Mouse (Mus musculus): ENCODE measurements around the gene Iqck. TPM values are rescaled to one million over a fixed set of nuclear protein-coding genes. Genes with fewer than 3 reads are reported as not detected.

Iqck gene
- polyA plus RNA-seq, 1 experiment from 2014 or later = 2.3 TPM

- Histone ChIP-seq H3K9me3 (no peaks in the 10 kb centered on the region), H3K4me1 (peaks cover 23% of the 10 kb centered on the region), H3K36me3 (no peaks in the 10 kb centered on the region), H3K9ac (no peak overlapping the region), H3K4me2 (replicated peaks) (no peak overlapping the region), H3K27ac (no peak overlapping the region), H3K4me3 (no peak overlapping the region), H3K27me3 (peaks cover 15% of the 10 kb centered on the region)
- WGBS = 69% methylated on average over 2 of the region's 2 CpGs
- no peak for ATAC-seq (ENCODE audit: low FRiP score, low read depth)
Measured at GRCm38 (mm10) chr7:118900090-118900489, 44.5 kb downstream of the Iqck start.

GRCm38 (mm10) chr7:118902944-118903343, 47.4 kb downstream of the Iqck start:
- Histone ChIP-seq H3K27me3 (peaks cover 15% of the 10 kb centered on the region), H3K4me1 (peaks cover 23% of the 10 kb centered on the region), H3K4me3 (peak overlapping the region; percentile 20), H3K9me3 (no peaks in the 10 kb centered on the region), H3K27ac (peak overlapping the region; percentile 44; the same call in 1 of the 2 replicates), H3K4me2 (replicated peaks) (peak overlapping the region; percentile 52), H3K36me3 (no peaks in the 10 kb centered on the region), H3K9ac (no peak overlapping the region)
- 17% methylated on average over 13 of the region's 13 CpGs for WGBS
- ATAC-seq (ENCODE audit: low FRiP score, low read depth) = peak; percentile 90

GRCm38 (mm10) chr7:118903879-118904278, 48.3 kb downstream of the Iqck start:
- Histone ChIP-seq H3K9me3 (no peaks in the 10 kb centered on the region), H3K27ac (no peak overlapping the region), H3K9ac (no peak overlapping the region), H3K4me3 (no peak overlapping the region), H3K4me1 (peaks cover 23% of the 10 kb centered on the region), H3K36me3 (no peaks in the 10 kb centered on the region), H3K27me3 (peaks cover 15% of the 10 kb centered on the region), H3K4me2 (replicated peaks) (no peak overlapping the region)
- no peak for ATAC-seq (ENCODE audit: low FRiP score, low read depth)
- WGBS = 87% methylated on average over 9 of the region's 9 CpGs

DNA sequence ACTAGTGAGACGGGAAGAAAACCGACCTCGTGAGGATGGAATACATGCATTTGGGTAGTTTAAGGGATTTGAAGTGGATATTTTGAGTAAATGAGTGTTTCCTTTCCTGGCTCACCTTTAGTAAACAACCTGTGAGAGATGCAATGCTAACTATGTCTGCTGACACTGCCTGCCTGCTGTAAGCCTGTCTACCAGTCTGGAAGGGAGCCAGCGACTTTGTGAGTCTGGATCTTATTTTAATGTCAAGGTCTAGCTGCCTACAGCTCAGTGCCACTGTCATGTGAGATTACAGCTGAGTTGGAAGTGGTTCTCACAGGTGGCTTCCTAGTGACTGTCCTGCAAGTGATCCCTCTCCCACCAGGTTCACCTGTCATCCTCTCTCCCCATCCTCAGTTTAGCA, 49.0 kb downstream of the Iqck start:
- H3K4me3 ChIP-seq = no peak overlapping the region
- peaks cover 23% of the 10 kb centered on the region for H3K4me1 ChIP-seq
- H3K27me3 ChIP-seq = peaks cover 15% of the 10 kb centered on the region
- ATAC-seq (ENCODE audit: low FRiP score, low read depth) = no peak
- no peak overlapping the region for H3K27ac ChIP-seq
- no peaks in the 10 kb centered on the region for H3K9me3 ChIP-seq
- 87% methylated on average over 4 of the region's 4 CpGs for WGBS
- H3K36me3 ChIP-seq = no peaks in the 10 kb centered on the region
- no peak overlapping the region for H3K9ac ChIP-seq
- H3K4me2 ChIP-seq (replicated peaks) = no peak overlapping the region

DNA sequence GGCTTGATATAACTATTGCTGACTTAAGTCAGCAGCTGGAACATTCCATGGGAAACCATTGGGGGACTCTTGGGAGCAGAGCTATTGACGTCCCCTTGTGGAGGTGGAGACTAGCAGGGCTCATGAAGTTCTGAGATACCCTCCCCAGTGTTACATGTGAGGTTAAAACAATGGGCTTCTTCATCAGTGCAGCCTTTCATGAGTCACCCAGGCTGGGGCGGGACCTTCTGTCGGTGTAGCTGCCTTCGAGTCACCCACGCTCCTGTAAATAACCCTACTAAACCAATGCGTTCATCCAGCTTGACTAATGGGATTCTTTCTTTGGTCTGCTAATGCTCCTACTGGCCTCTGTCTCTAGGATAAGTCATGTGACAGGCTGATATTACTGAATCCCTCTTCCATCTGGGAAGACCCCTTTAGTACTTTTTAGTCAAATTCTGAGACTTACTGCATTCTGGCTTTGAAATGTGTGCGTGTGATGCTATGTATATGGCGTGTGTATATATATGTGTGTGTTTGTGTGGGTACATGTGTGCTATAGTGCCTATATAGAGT, 53.5 kb downstream of the Iqck start:
- 78% methylated on average over 8 of the region's 8 CpGs for WGBS
- peaks cover 8% of the 10 kb centered on the region for H3K27me3 ChIP-seq

GRCm38 (mm10) chr7:118910464-118910863, 54.9 kb downstream of the Iqck start:
- 89% methylated on average over 2 of the region's 2 CpGs for WGBS
- no peak overlapping the region for H3K27ac ChIP-seq
- H3K9me3 ChIP-seq = no peaks in the 10 kb centered on the region
- no peak for ATAC-seq (ENCODE audit: low FRiP score, low read depth)
- no peak overlapping the region for H3K4me2 ChIP-seq (replicated peaks)
- H3K4me3 ChIP-seq = no peak overlapping the region
- no peak overlapping the region for H3K9ac ChIP-seq
- H3K4me1 ChIP-seq = no peaks in the 10 kb centered on the region
- H3K36me3 ChIP-seq = no peaks in the 10 kb centered on the region
- H3K27me3 ChIP-seq = peaks cover 8% of the 10 kb centered on the region

More for the DNA sequence above, 53.5 kb downstream of the Iqck start:
- Histone ChIP-seq H3K27ac (no peak overlapping the region), H3K4me1 (peaks cover 4% of the 10 kb centered on the region; the same call in 1 of the 2 replicates), H3K4me2 (replicated peaks) (no peak overlapping the region), H3K9ac (no peak overlapping the region), H3K9me3 (no peaks in the 10 kb centered on the region), H3K36me3 (no peaks in the 10 kb centered on the region), H3K4me3 (no peak overlapping the region)
- no peak for ATAC-seq (ENCODE audit: low FRiP score, low read depth)

DNA sequence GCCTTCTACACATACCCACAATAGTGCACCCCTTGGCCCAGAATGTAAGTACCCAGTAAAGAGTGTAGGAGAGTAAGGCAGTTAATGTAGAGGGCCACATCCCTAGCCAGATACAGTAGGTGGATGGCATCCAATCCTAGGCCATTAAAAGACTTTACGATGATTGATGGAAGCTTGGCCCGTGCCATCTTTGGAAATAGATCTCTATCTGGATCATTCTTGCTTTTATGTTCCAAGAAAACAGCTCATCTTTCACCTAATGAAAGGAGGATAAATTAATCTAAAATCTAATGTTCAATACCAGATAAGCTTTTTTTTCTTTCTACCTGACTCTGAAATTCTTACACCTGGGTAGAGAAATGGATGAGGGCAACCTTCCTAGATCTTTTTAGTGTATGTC, 55.6 kb downstream of the Iqck start:
- Histone ChIP-seq H3K4me2 (replicated peaks) (no peak overlapping the region), H3K36me3 (no peaks in the 10 kb centered on the region), H3K4me3 (no peak overlapping the region), H3K27ac (no peak overlapping the region), H3K4me1 (no peaks in the 10 kb centered on the region), H3K27me3 (peaks cover 8% of the 10 kb centered on the region), H3K9ac (no peak overlapping the region), H3K9me3 (no peaks in the 10 kb centered on the region)
- ATAC-seq (ENCODE audit: low FRiP score, low read depth) = no peak
- 87% methylated on average over 2 of the region's 2 CpGs for WGBS

- Histone ChIP-seq H3K27me3 (peaks cover 8% of the 10 kb centered on the region), H3K9ac (no peak overlapping the region), H3K4me3 (no peak overlapping the region), H3K4me1 (no peaks in the 10 kb centered on the region), H3K9me3 (no peaks in the 10 kb centered on the region), H3K27ac (no peak overlapping the region), H3K36me3 (no peaks in the 10 kb centered on the region), H3K4me2 (replicated peaks) (no peak overlapping the region)
- WGBS = 76% methylated on average over 7 of the region's 7 CpGs
- ATAC-seq (ENCODE audit: low FRiP score, low read depth) = no peak
Measured at GRCm38 (mm10) chr7:118911571-118911970, 56.0 kb downstream of the Iqck start.

GRCm38 (mm10) chr7:118912049-118912490, 56.5 kb downstream of the Iqck start:
- no peak for ATAC-seq (ENCODE audit: low FRiP score, low read depth)
- Histone ChIP-seq H3K4me3 (no peak overlapping the region), H3K27me3 (peaks cover 8% of the 10 kb centered on the region), H3K9me3 (no peaks in the 10 kb centered on the region), H3K4me2 (replicated peaks) (no peak overlapping the region), H3K4me1 (no peaks in the 10 kb centered on the region), H3K27ac (no peak overlapping the region), H3K36me3 (no peaks in the 10 kb centered on the region), H3K9ac (no peak overlapping the region)
- 72% methylated on average over 8 of the region's 8 CpGs for WGBS

DNA sequence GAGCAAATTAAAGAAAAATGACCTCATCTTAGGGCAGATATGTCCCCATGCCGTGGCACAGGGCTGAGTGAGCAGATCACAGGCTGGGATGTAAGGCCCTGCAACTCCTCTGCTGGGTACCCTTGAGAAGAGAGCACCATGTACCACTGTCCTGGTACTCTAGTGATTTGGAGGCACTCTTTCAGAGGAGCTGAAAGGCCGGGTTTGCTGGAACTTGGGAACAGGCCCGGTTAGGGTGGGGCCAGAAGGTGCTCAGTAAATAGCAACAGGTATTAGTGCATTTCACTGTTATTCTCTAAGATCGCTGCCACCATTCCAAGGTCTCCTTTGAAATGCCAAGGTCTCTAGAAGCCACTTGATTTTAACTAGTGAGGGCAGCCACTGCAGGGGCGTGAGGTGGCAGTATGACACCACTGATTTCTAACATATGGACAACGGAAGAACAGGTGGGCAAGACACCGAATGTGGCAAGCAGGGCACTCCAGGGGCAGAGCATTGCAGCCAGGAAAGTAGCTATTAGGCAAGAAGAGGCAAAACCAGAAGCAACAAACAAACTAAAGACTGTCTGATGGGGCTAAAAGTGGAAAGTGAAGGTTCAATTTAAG, 59.1 kb downstream of the Iqck start:
- no peak overlapping the region for H3K4me3 ChIP-seq
- no peaks in the 10 kb centered on the region for H3K36me3 ChIP-seq
- no peaks in the 10 kb centered on the region for H3K9me3 ChIP-seq
- H3K4me2 ChIP-seq (replicated peaks) = no peak overlapping the region
- H3K4me1 ChIP-seq = no peaks in the 10 kb centered on the region
- no peak for ATAC-seq (ENCODE audit: low FRiP score, low read depth)
- no peak overlapping the region for H3K9ac ChIP-seq
- peaks cover 8% of the 10 kb centered on the region for H3K27me3 ChIP-seq
- H3K27ac ChIP-seq = no peak overlapping the region
- 70% methylated on average over 7 of the region's 7 CpGs for WGBS

GRCm38 (mm10) chr7:118919261-118920006, 63.9 kb downstream of the Iqck start:
- no peaks in the 10 kb centered on the region for H3K4me1 ChIP-seq
- ATAC-seq (ENCODE audit: low FRiP score, low read depth) = peak; percentile 71
- WGBS = 70% methylated on average over 10 of the region's 10 CpGs
- H3K27ac ChIP-seq = no peak overlapping the region
- H3K9ac ChIP-seq = no peak overlapping the region
- H3K36me3 ChIP-seq = no peaks in the 10 kb centered on the region
- H3K4me2 ChIP-seq (replicated peaks) = no peak overlapping the region
- no peaks in the 10 kb centered on the region for H3K27me3 ChIP-seq
- no peak overlapping the region for H3K4me3 ChIP-seq
- H3K9me3 ChIP-seq = no peaks in the 10 kb centered on the region

DNA sequence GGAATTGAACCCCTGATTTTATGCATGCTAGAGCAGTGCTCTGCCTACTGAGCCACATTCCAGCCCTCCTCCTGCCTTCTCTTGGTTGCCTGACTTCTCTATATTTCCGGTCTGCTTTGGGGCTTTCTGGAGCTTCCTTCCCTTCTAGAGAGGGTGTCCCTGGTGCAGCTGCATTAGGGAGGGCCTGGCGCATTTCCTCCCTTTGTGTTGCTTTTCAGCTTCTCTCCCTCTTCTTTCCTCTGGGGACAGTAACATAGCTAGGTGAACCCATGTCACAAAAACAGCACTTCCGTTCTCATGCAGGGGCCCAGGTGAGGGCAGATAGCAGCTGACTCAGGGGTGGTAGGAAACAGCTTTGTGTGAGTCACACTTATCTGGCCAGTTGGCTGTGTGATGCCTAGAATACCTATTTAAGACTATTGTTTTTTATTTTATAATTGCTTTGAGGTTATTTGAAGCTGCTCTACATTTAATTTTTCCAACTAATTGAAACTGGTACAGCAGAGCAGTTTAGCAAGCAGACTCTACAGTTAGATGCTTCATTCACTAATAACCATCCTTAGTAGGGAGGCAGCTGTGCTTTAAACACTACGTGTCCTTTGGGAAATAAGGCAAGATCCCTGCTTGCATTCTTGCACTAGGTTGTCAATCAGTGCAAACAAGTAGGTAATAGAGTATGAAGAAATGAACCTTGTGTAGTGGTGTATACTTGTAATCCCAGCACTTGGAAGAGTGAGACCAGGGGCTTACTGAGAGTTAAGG, 67.1 kb downstream of the Iqck start:
- Histone ChIP-seq H3K36me3 (no peaks in the 10 kb centered on the region), H3K27me3 (no peaks in the 10 kb centered on the region), H3K27ac (no peak overlapping the region), H3K9me3 (no peaks in the 10 kb centered on the region), H3K4me1 (no peaks in the 10 kb centered on the region), H3K9ac (no peak overlapping the region), H3K4me3 (no peak overlapping the region), H3K4me2 (replicated peaks) (no peak overlapping the region)
- no peak for ATAC-seq (ENCODE audit: low FRiP score, low read depth)
- 67% methylated on average over 4 of the region's 4 CpGs for WGBS
